Mouse (Mus musculus) retina, adult 2 months (tissue): ENCODE data around the gene Chd8.
"Not testable (repeated sequence)": the region's sequence is repeated elsewhere in the genome, so short reads cannot be mapped to it uniquely, and the experiment has no call there.

Experiments
- DNase-seq: peaks from one replicate; pipeline ENCODE4 v3.0.0-alpha.2; 2012; ENCODE audit warnings: low read depth, low spot score

The Chd8 gene

GRCm38 (mm10) chr14:52257484-52258213, at the start of gene Chd8:
Gene Chd8, minus strand, starts transcription at chr14:52257780.
- DNase-seq: peak; percentile 93

- no peak for DNase-seq
Observed at GRCm38 (mm10) chr14:52306100-52306499, 48.5 kb upstream of the Chd8 start.

GRCm38 (mm10) chr14:52304644-52305271, 47.2 kb upstream of the Chd8 start, which contains the start of gene Mettl3:
Gene Mettl3, minus strand, starts transcription at chr14:52305128.
- DNase-seq: peak; percentile 89

- not testable (repeated sequence) for DNase-seq
Observed at GRCm38 (mm10) chr14:52303517-52303916, 45.9 kb upstream of the Chd8 start.

- no peak for DNase-seq
Observed at GRCm38 (mm10) chr14:52295558-52296264, 38.1 kb upstream of the Chd8 start.

GRCm38 (mm10) chr14:52284191-52284590, 26.6 kb upstream of the Chd8 start:
- DNase-seq: no peak

- DNase-seq: no peak
Observed at GRCm38 (mm10) chr14:52283629-52284028, 26.0 kb upstream of the Chd8 start.

- no peak for DNase-seq
Observed at GRCm38 (mm10) chr14:52279747-52280120, 22.2 kb upstream of the Chd8 start.

- peak; percentile 97 for DNase-seq
Observed at GRCm38 (mm10) chr14:52278932-52279746, 21.6 kb upstream of the Chd8 start, which contains the start of the genes Tox4 and Rab2b. Gene Tox4, plus strand, starts transcription at chr14:52279146. Gene Rab2b, minus strand, starts transcription at chr14:52279545.

- DNase-seq: no peak
Observed at GRCm38 (mm10) chr14:52277210-52277609, 19.6 kb upstream of the Chd8 start.

- DNase-seq: no peak
Observed at GRCm38 (mm10) chr14:52272781-52273180, 15.2 kb upstream of the Chd8 start.

GRCm38 (mm10) chr14:52256311-52257175, 1.0 kb downstream of the Chd8 start:
- DNase-seq: no peak

GRCm38 (mm10) chr14:52246129-52246528, 11.5 kb downstream of the Chd8 start:
- no peak for DNase-seq

GRCm38 (mm10) chr14:52244690-52245042, 12.9 kb downstream of the Chd8 start:
- DNase-seq: no peak

GRCm38 (mm10) chr14:52244041-52244689, 13.4 kb downstream of the Chd8 start:
- DNase-seq: peak; percentile 100

GRCm38 (mm10) chr14:52236216-52236615, 21.4 kb downstream of the Chd8 start:
- no peak for DNase-seq

GRCm38 (mm10) chr14:52235165-52235564, 22.4 kb downstream of the Chd8 start:
- DNase-seq: no peak

- DNase-seq: no peak
Observed at GRCm38 (mm10) chr14:52232249-52232648, 25.3 kb downstream of the Chd8 start.

GRCm38 (mm10) chr14:52225972-52226371, 31.6 kb downstream of the Chd8 start:
- no peak for DNase-seq

- DNase-seq: no peak
Observed at GRCm38 (mm10) chr14:52217261-52217660, 40.3 kb downstream of the Chd8 start.
